Mouse (Mus musculus): ENCODE results near the gene Gfra1. TPM values are rescaled to one million over a fixed set of nuclear protein-coding genes. Genes with fewer than 3 reads are reported as not detected.

Gfra1 gene
- polyA plus RNA-seq, 2 experiments = 19.5 to 19.9 TPM

DNA sequence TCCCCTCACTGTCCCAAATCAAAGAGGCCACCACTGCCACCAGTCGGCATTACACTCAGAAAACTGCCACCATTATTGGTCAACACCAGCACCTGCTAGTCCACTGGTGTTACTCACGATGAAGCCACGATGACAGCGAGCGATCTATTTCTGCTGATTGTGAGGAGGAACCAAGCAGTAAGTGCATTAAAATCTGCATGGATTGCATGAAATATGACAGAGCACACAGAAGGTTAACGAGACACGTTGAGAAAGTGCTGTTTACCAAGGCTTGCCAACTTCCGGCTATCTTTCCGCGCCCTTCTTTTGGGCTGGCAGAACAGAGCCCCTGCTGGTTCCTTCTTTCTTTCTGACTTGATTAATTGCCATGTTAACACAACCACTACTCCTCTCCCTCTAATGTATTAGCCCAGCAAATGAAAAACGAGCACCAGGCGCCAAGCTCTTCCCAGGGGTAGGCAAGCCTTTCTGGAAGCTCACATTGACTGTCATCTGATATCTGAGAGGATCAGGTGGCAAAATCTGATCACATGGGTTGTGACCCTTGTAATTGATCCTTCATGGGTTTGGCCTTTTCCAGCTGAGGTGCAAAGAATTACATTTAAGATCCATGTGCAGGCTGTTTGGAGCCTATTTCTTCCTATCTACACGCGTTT lies 146.0 kb downstream of the Gfra1 start:
- ATAC-seq (ENCODE audit: low FRiP score, low read depth) (no peak), DNase-seq (ENCODE audit: low spot score) (no peak)
- Histone ChIP-seq H3K9ac (ENCODE audit: low read depth, low read length, severe bottlenecking) (no peak overlapping the region), H3K4me3 (replicated peaks; ENCODE audit: low read length) (no peak overlapping the region), H3K4me1 (ENCODE audit: control insufficient read depth, insufficient read depth, low read length) (no peaks in the 10 kb centered on the region), H3K27me3 (ENCODE audit: control insufficient read depth, insufficient read depth, low read length) (no peaks in the 10 kb centered on the region), H3K9me3 (ENCODE audit: control insufficient read depth, low read length) (peaks cover 15% of the 10 kb centered on the region), H3K36me3 (ENCODE audit: control insufficient read depth, insufficient read depth, low read length) (no peaks in the 10 kb centered on the region), H3K4me2 (replicated peaks; ENCODE audit: low read depth, low read length, severe bottlenecking) (no peak overlapping the region), H3K27ac (replicated peaks; ENCODE audit: low read depth, low read length) (no peak overlapping the region)
- WGBS = 69% methylated on average over 14 of the region's 14 CpGs
- no peak for TF ChIP-seq POLR2A (IDR thresholded peaks at IDR 0.05; ENCODE audit: borderline replicate concordance, extremely low read depth, insufficient read depth, insufficient read length)

DNA sequence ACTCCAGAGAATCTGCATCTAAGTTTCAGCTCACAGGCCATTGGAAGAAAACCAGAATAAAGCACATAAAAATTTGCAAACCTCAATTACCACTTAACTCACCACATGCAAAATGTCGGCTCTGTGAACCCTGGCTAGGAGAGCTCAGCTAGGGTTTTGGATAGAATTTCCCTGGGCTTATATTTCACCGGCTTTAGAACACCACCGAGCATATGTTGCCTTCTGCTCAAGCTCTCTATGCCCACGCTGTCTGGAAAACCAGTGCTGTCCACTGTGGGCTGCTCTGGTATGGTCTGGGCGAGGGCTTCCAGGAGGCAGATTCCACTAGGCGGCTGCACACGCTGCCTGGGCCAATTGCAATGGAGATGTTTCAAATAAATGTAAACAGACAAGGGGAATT lies 154.6 kb downstream of the Gfra1 start:
- H3K4me2 ChIP-seq (replicated peaks; ENCODE audit: low read depth, low read length, severe bottlenecking) = no peak overlapping the region
- H3K9me3 ChIP-seq (ENCODE audit: control insufficient read depth, low read length) = no peaks in the 10 kb centered on the region
- H3K36me3 ChIP-seq (ENCODE audit: control insufficient read depth, insufficient read depth, low read length) = no peaks in the 10 kb centered on the region
- peak; percentile 29 for DNase-seq (ENCODE audit: low spot score)
- TF ChIP-seq POLR2A (IDR thresholded peaks at IDR 0.05; ENCODE audit: borderline replicate concordance, extremely low read depth, insufficient read depth, insufficient read length) = no peak
- ATAC-seq (ENCODE audit: low FRiP score, low read depth) = 0 out of 2 replicates have a peak, but pooled peaks have one; percentile 50
- H3K9ac ChIP-seq (ENCODE audit: low read depth, low read length, severe bottlenecking) = no peak overlapping the region
- peaks cover 11% of the 10 kb centered on the region; the same call in 1 of the 2 replicates for H3K4me1 ChIP-seq (ENCODE audit: control insufficient read depth, insufficient read depth, low read length)
- no peak overlapping the region for H3K27ac ChIP-seq (replicated peaks; ENCODE audit: low read depth, low read length)
- WGBS = 56% methylated on average over 7 of the region's 7 CpGs
- H3K27me3 ChIP-seq (ENCODE audit: control insufficient read depth, insufficient read depth, low read length) = no peaks in the 10 kb centered on the region
- H3K4me3 ChIP-seq (replicated peaks; ENCODE audit: low read length) = no peak overlapping the region

DNA sequence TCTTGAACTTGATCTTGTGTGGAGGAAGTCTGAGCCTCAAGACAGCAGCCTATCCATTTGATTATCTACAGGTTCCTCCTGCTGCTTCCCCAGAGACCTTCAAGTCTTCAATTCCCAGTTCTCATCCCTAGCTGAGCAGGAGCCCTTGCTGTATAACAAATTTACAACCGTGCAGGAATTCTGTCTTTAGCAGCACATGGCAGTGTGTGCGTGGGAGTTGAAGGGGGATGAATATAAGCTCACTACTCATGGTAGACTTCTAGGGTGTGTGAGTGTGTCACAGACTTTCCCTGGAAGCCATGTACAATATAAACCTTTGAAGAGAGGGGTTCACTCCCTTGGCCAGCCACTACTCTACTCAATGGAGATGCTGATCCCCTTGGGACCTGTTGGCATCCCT lies 157.8 kb downstream of the Gfra1 start:
- WGBS = 49% methylated on average over 2 of the region's 2 CpGs
- ATAC-seq (ENCODE audit: low FRiP score, low read depth) (no peak), DNase-seq (ENCODE audit: low spot score) (no peak)
- H3K36me3 ChIP-seq (ENCODE audit: control insufficient read depth, insufficient read depth, low read length) = no peaks in the 10 kb centered on the region
- H3K4me3 ChIP-seq (replicated peaks; ENCODE audit: low read length) = no peak overlapping the region
- H3K9me3 ChIP-seq (ENCODE audit: control insufficient read depth, low read length) = no peaks in the 10 kb centered on the region
- H3K9ac ChIP-seq (ENCODE audit: low read depth, low read length, severe bottlenecking) = no peak overlapping the region
- no peak for TF ChIP-seq POLR2A (IDR thresholded peaks at IDR 0.05; ENCODE audit: borderline replicate concordance, extremely low read depth, insufficient read depth, insufficient read length)
- no peak overlapping the region for H3K4me2 ChIP-seq (replicated peaks; ENCODE audit: low read depth, low read length, severe bottlenecking)
- peaks cover 11% of the 10 kb centered on the region; the same call in 1 of the 2 replicates for H3K4me1 ChIP-seq (ENCODE audit: control insufficient read depth, insufficient read depth, low read length)
- H3K27ac ChIP-seq (replicated peaks; ENCODE audit: low read depth, low read length) = no peak overlapping the region
- H3K27me3 ChIP-seq (ENCODE audit: control insufficient read depth, insufficient read depth, low read length) = no peaks in the 10 kb centered on the region

DNA sequence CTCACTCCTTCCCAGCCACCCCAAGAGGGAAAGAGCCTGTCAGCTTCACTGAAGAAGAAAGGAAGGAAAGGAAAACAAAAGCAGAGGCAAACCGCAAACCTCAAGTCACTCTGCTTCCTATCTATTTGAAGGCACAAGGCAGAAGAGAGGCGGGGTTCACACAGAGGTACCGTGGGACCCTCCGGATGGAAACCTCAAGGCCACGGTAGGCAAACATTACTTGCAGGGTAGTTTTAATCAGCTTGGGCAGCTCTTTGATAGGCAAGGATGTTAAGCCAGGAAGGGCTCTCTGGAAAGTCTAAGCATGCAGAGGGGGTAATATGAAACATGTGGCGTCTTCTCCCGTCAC lies 158.9 kb downstream of the Gfra1 start:
- Histone ChIP-seq H3K36me3 (ENCODE audit: control insufficient read depth, insufficient read depth, low read length) (no peaks in the 10 kb centered on the region), H3K4me3 (replicated peaks; ENCODE audit: low read length) (no peak overlapping the region), H3K4me2 (replicated peaks; ENCODE audit: low read depth, low read length, severe bottlenecking) (no peak overlapping the region), H3K27me3 (ENCODE audit: control insufficient read depth, insufficient read depth, low read length) (no peaks in the 10 kb centered on the region), H3K27ac (replicated peaks; ENCODE audit: low read depth, low read length) (no peak overlapping the region), H3K9ac (ENCODE audit: low read depth, low read length, severe bottlenecking) (no peak overlapping the region; the same call in 1 of the 2 replicates), H3K4me1 (ENCODE audit: control insufficient read depth, insufficient read depth, low read length) (peaks cover 11% of the 10 kb centered on the region; the same call in 1 of the 2 replicates), H3K9me3 (ENCODE audit: control insufficient read depth, low read length) (no peaks in the 10 kb centered on the region)
- WGBS = 37% methylated on average over 7 of the region's 7 CpGs
- ATAC-seq (ENCODE audit: low FRiP score, low read depth) (no peak), DNase-seq (ENCODE audit: low spot score) (no peak)
- no peak for TF ChIP-seq POLR2A (IDR thresholded peaks at IDR 0.05; ENCODE audit: borderline replicate concordance, extremely low read depth, insufficient read depth, insufficient read length)

DNA sequence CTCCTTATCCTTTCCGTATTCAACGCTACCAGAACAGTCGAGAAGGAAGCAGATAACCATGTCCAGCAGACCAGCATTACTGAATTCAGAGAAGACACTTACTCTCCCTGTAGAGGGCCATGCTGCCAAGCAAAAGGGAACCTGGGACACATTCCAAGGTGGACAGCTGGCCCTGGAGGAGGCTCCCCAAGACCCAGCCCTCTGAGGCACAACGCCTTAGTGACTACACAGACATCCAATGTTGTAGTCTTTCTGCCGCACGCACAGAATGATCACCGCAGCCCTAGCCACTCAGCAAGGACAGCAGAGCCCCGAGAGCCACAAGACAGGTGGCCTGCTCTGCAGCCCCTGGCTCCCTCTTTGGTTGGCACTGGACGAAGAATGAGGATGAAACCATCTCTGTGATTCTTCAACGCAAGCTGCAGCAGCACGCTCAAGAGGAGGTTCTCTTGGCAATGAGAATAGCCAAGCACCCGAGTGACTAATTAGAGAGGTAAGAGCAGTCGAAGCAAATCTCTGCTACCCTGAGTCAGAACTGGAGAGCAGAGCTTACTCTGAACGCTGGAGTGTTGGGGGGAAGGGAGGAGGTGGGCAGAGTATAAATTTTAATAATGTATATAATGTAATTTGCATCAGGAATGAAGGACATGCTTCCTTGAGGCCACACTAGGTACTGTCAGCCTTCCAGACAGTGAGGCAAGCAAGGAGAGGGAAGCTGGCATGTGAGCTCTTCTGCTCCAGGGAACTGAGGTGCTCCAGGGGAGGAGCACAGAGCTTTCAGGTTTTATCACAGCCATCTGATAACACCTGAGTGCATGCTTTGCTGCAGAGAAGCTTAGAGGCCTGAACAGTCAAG lies 159.5 kb downstream of the Gfra1 start:
- Histone ChIP-seq H3K4me3 (replicated peaks; ENCODE audit: low read length) (no peak overlapping the region), H3K27ac (replicated peaks; ENCODE audit: low read depth, low read length) (no peak overlapping the region), H3K9ac (ENCODE audit: low read depth, low read length, severe bottlenecking) (no peak overlapping the region; the same call in 1 of the 2 replicates), H3K27me3 (ENCODE audit: control insufficient read depth, insufficient read depth, low read length) (no peaks in the 10 kb centered on the region), H3K4me1 (ENCODE audit: control insufficient read depth, insufficient read depth, low read length) (peaks cover 8% of the 10 kb centered on the region; the same call in 1 of the 2 replicates), H3K4me2 (replicated peaks; ENCODE audit: low read depth, low read length, severe bottlenecking) (no peak overlapping the region), H3K9me3 (ENCODE audit: control insufficient read depth, low read length) (no peaks in the 10 kb centered on the region), H3K36me3 (ENCODE audit: control insufficient read depth, insufficient read depth, low read length) (no peaks in the 10 kb centered on the region)
- DNase-seq (ENCODE audit: low spot score) (no peak), ATAC-seq (ENCODE audit: low FRiP score, low read depth) (no peak)
- TF ChIP-seq POLR2A (IDR thresholded peaks at IDR 0.05; ENCODE audit: borderline replicate concordance, extremely low read depth, insufficient read depth, insufficient read length) = no peak
- 80% methylated on average over 14 of the region's 14 CpGs for WGBS

All from limb, embryonic 14.5 days (tissue).